ENCODE assay signal across 13 mouse cellular contexts in the genomic region with DNA sequence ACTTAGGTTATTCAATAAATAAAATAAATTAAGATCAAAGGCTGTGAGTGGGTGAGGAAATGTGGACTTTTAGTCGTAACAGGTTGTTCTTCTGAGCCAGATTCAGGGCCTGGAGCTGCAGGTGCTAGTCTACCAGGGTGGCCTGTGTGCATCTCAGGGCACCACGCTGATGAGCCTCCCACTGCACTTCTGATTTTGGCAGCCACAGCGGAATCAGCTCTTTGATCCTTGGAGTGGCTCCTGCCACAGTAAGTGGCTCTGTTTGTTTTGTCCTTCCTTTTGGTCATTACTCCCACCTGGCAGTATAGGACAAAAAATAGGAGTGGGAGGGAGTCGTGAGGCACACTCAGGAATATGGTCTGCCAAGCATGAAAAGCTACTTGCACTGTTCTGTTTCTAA.
"Had no signal": no experiment of that assay in that cellular context is flagged by ENCODE, and none has a peak within 500 bp of the region (broad histone marks: within the 10 kb centered on the region; RNA-seq: fewer than 3 reads in every experiment).

No protein-coding gene starts in this region.

- H3K27ac ChIP-seq: limb, embryonic 15.5 days; liver, embryonic 14.5 days; midbrain, embryonic 12.5 days; neural tube, embryonic 13.5 days had no signal

- DNase-seq: kidney, adult 11 months; layer of hippocampus, adult 9-11 months; layer of hippocampus, postnatal 36 days; lung, adult 18-20 months; retina, postnatal 1 day; right cerebral cortex, postnatal 4 days; spleen, adult 18-20 months; thymus, postnatal 36 days had no signal

- H3K4me1 ChIP-seq: limb, embryonic 15.5 days had no signal

- H3K4me2 ChIP-seq: limb, embryonic 15.5 days; midbrain, embryonic 12.5 days; neural tube, embryonic 13.5 days had no signal

- H3K4me3 ChIP-seq: limb, embryonic 15.5 days; midbrain, embryonic 12.5 days; neural tube, embryonic 13.5 days had no signal

- H3K27me3 ChIP-seq: limb, embryonic 15.5 days; midbrain, embryonic 12.5 days; neural tube, embryonic 13.5 days had no signal

- H3K36me3 ChIP-seq: limb, embryonic 15.5 days; midbrain, embryonic 12.5 days; neural tube, embryonic 13.5 days had no signal

- ATAC-seq: midbrain, embryonic 16.5 days had no signal

- H3K9me3 ChIP-seq: limb, embryonic 15.5 days; midbrain, embryonic 12.5 days; neural tube, embryonic 13.5 days had no signal

- H3K9ac ChIP-seq: limb, embryonic 15.5 days; liver, embryonic 14.5 days; midbrain, embryonic 12.5 days; neural tube, embryonic 13.5 days had no signal
